Mouse (Mus musculus): Measurements from ENCODE around the gene Tmem9. TPM values are rescaled to one million over a fixed set of nuclear protein-coding genes. Genes with fewer than 3 reads are reported as not detected.

Tmem9 gene
- polyA plus RNA-seq, 1 experiment: 60.3 TPM

- Histone ChIP-seq H3K4me3 (ENCODE audit: insufficient read depth, poor library complexity, severe bottlenecking) (no peak overlapping the region), H3K36me3 (ENCODE audit: control insufficient read depth, insufficient read depth) (no peaks in the 10 kb centered on the region), H3K27me3 (ENCODE audit: control insufficient read depth, insufficient read depth, insufficient read length) (no peaks in the 10 kb centered on the region), H3K79me3 (ENCODE audit: low read depth) (no peaks in the 10 kb centered on the region), H3ac (ENCODE audit: control insufficient read depth, insufficient read length, low read depth) (no peak overlapping the region), H3K79me2 (ENCODE audit: control insufficient read depth, insufficient read depth) (no peaks in the 10 kb centered on the region)
- TF ChIP-seq USF1 (IDR thresholded peaks at IDR 0.05; ENCODE audit: low read depth): no peak
- peak; percentile 98 for TF ChIP-seq MYOD1 (IDR thresholded peaks at IDR 0.05; ENCODE audit: control insufficient read depth, insufficient read length, low read depth)
Observed at GRCm38 (mm10) chr1:136066621-136067020, 58.7 kb downstream of the Tmem9 start.

DNA sequence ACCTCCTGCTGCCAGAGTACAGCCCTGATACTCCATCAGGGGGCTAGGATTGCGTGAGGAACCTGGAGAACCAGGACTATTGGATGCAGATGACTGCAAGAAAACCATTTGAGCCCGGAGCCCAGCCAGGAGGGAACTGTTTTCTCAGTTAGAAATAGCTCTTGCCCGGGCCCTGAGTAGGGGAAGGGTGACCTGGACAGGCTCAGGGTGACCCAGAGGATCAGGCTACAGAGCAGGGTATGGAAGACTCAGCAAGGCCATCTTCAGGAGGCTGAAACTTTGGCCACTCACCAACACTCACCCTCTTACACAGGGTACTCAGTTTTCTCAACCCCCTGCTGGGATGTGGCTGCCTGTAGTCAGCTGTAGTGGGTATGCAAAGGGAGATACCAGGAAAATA lies 59.6 kb downstream of the Tmem9 start:
- Histone ChIP-seq H3ac (ENCODE audit: control insufficient read depth, insufficient read length, low read depth) (no peak overlapping the region), H3K79me2 (ENCODE audit: control insufficient read depth, insufficient read depth) (no peaks in the 10 kb centered on the region), H3K36me3 (ENCODE audit: control insufficient read depth, insufficient read depth) (no peaks in the 10 kb centered on the region), H3K79me3 (ENCODE audit: low read depth) (no peaks in the 10 kb centered on the region), H3K27me3 (ENCODE audit: control insufficient read depth, insufficient read depth, insufficient read length) (peaks cover 3% of the 10 kb centered on the region), H3K4me3 (ENCODE audit: insufficient read depth, poor library complexity, severe bottlenecking) (no peak overlapping the region)
- TF ChIP-seq FOSL1 (IDR thresholded peaks at IDR 0.05; ENCODE audit: insufficient read depth, low read length, poor library complexity, severe bottlenecking) (no peak), USF1 (IDR thresholded peaks at IDR 0.05; ENCODE audit: low read depth) (no peak), MYOG (IDR thresholded peaks at IDR 0.05; ENCODE audit: control insufficient read depth, extremely low read depth, insufficient read length) (no peak), CTCF (IDR thresholded peaks at IDR 0.05; ENCODE audit: control insufficient read depth, insufficient read depth, insufficient read length) (no peak), MAX (IDR thresholded peaks at IDR 0.05) (no peak), MYOD1 (IDR thresholded peaks at IDR 0.05; ENCODE audit: control insufficient read depth, insufficient read length, low read depth) (no peak), CEBPB (IDR thresholded peaks at IDR 0.05; ENCODE audit: low read depth) (no peak)

DNA sequence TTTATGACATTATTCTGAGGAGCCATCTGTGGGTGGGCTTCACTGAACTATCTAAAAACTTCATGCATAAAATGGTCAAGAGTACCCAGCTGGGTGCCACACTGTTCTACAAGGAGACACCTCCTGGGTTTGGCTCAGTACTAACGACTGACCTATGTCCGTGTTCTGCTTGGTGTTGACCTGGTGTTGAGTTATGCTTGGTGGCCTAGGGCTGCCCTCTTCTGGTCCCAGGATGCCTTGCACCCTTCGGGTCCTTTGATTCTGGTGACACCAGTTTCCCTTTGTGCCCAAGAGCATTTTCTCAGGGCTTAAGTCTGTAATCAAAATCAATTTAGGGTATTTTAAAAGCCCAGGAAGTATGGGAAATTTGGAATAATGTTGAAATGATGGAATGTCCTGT lies 68.1 kb downstream of the Tmem9 start:
- peaks cover 12% of the 10 kb centered on the region for H3K27me3 ChIP-seq (ENCODE audit: control insufficient read depth, insufficient read depth, insufficient read length)
- no peaks in the 10 kb centered on the region for H3K79me2 ChIP-seq (ENCODE audit: control insufficient read depth, insufficient read depth)
- no peak for TF ChIP-seq CEBPB (IDR thresholded peaks at IDR 0.05; ENCODE audit: low read depth)
- no peak for TF ChIP-seq MAX (IDR thresholded peaks at IDR 0.05)
- TF ChIP-seq CTCF (IDR thresholded peaks at IDR 0.05; ENCODE audit: control insufficient read depth, insufficient read depth, insufficient read length): peak; percentile 65
- no peak overlapping the region for H3ac ChIP-seq (ENCODE audit: control insufficient read depth, insufficient read length, low read depth)
- no peak overlapping the region for H3K4me3 ChIP-seq (ENCODE audit: insufficient read depth, poor library complexity, severe bottlenecking)
- no peaks in the 10 kb centered on the region for H3K79me3 ChIP-seq (ENCODE audit: low read depth)
- H3K36me3 ChIP-seq (ENCODE audit: control insufficient read depth, insufficient read depth): no peaks in the 10 kb centered on the region

DNA sequence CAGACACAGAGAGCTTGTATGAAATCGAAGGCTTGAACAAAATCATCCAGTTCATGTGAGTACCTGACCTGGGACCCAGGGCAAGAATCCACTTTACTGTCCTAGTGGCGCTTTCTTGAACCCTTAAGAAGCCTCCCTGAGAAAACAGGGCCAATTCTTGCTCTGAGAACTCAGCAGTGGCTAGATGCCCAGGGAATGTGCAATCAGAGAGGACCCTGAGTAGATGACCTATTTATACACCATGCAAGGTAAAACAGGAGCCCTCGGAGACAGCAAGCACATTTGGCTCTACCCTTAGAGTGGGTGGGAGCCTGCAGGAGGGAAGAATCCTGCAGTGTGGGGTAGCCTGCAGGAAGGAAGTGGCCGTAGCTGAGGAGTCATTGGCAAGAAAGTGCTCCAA lies 69.7 kb downstream of the Tmem9 start:
- no peak overlapping the region for H3K4me3 ChIP-seq (ENCODE audit: insufficient read depth, poor library complexity, severe bottlenecking)
- peaks cover 9% of the 10 kb centered on the region for H3K27me3 ChIP-seq (ENCODE audit: control insufficient read depth, insufficient read depth, insufficient read length)

DNA sequence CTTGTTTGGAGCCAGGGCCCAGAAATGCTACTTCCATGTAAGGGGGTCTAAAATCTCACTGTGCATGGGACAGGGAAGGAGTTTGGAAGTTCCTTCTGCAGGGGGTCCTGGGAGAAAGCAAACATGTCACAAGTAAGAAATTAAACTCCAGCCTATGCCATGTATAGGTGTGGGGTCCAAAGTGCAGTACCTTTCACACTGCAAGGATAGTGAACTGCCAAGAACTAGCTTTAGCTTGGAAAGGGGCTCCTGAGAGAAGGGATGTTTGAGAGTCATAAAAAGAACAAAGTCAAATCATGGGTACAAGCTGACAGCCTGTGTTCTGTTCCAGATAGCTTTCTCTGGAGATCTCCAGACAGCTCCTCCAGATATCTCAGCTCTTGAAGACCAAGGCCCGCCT lies 73.2 kb downstream of the Tmem9 start:
- Histone ChIP-seq H3K79me3 (ENCODE audit: low read depth) (no peaks in the 10 kb centered on the region), H3ac (ENCODE audit: control insufficient read depth, insufficient read length, low read depth) (no peak overlapping the region), H3K4me3 (ENCODE audit: insufficient read depth, poor library complexity, severe bottlenecking) (no peak overlapping the region), H3K79me2 (ENCODE audit: control insufficient read depth, insufficient read depth) (no peaks in the 10 kb centered on the region), H3K27me3 (ENCODE audit: control insufficient read depth, insufficient read depth, insufficient read length) (peaks cover 23% of the 10 kb centered on the region), H3K36me3 (ENCODE audit: control insufficient read depth, insufficient read depth) (no peaks in the 10 kb centered on the region)
- TF ChIP-seq MYOD1 (IDR thresholded peaks at IDR 0.05; ENCODE audit: control insufficient read depth, insufficient read length, low read depth) (no peak), USF1 (IDR thresholded peaks at IDR 0.05; ENCODE audit: low read depth) (no peak), CTCF (IDR thresholded peaks at IDR 0.05; ENCODE audit: control insufficient read depth, insufficient read depth, insufficient read length) (no peak), MYOG (IDR thresholded peaks at IDR 0.05; ENCODE audit: control insufficient read depth, extremely low read depth, insufficient read length) (no peak), CEBPB (IDR thresholded peaks at IDR 0.05; ENCODE audit: low read depth) (no peak), MAX (IDR thresholded peaks at IDR 0.05) (no peak), FOSL1 (IDR thresholded peaks at IDR 0.05; ENCODE audit: insufficient read depth, low read length, poor library complexity, severe bottlenecking) (no peak)

More for the DNA sequence above, 69.7 kb downstream of the Tmem9 start:
- H3ac ChIP-seq (ENCODE audit: control insufficient read depth, insufficient read length, low read depth): no peak overlapping the region
- no peaks in the 10 kb centered on the region for H3K79me3 ChIP-seq (ENCODE audit: low read depth)
- TF ChIP-seq CEBPB (IDR thresholded peaks at IDR 0.05; ENCODE audit: low read depth): no peak
- H3K79me2 ChIP-seq (ENCODE audit: control insufficient read depth, insufficient read depth): no peaks in the 10 kb centered on the region
- no peaks in the 10 kb centered on the region for H3K36me3 ChIP-seq (ENCODE audit: control insufficient read depth, insufficient read depth)

Other genes with a start within 250 kb of the Tmem9 start
- gene Phlda3, start 242.0 kb upstream of the Tmem9 start, polyA plus RNA-seq (2012; fragmentation: generic; extraction: Trizol): 318 TPM
- 44.6 TPM for gene Tnni1, start 228.7 kb upstream of the Tmem9 start, polyA plus RNA-seq (2012; fragmentation: generic; extraction: Trizol)
- gene Lad1, start 189.6 kb upstream of the Tmem9 start, polyA plus RNA-seq (2012; fragmentation: generic; extraction: Trizol): 0.48 TPM
- gene Tnnt2, start 171.8 kb upstream of the Tmem9 start, polyA plus RNA-seq (2012; fragmentation: generic; extraction: Trizol): 167 TPM
- 6.4 TPM for gene Pkp1, start 88.9 kb upstream of the Tmem9 start, polyA plus RNA-seq (2012; fragmentation: generic; extraction: Trizol)
- gene Igfn1, start 1.8 kb upstream of the Tmem9 start, polyA plus RNA-seq (2012; fragmentation: generic; extraction: Trizol): 0.06 TPM
- not detected for gene Ascl5, start 42.7 kb downstream of the Tmem9 start, polyA plus RNA-seq (2012; fragmentation: generic; extraction: Trizol)
- 0.23 TPM for gene Cacna1s, start 44.6 kb downstream of the Tmem9 start, polyA plus RNA-seq (2012; fragmentation: generic; extraction: Trizol)
- 0.66 TPM for gene Kif21b, start 123.2 kb downstream of the Tmem9 start, polyA plus RNA-seq (2012; fragmentation: generic; extraction: Trizol)
- not detected for gene Mroh3, start 204.7 kb downstream of the Tmem9 start, polyA plus RNA-seq (2012; fragmentation: generic; extraction: Trizol)
- 7.6 TPM for gene Inava, start 226.1 kb downstream of the Tmem9 start, polyA plus RNA-seq (2012; fragmentation: generic; extraction: Trizol)